Mouse (Mus musculus): ENCODE data around the gene Ap5b1.

Gene Ap5b1

GRCm38 (mm10) chr19:5612762-5613411, 45.1 kb downstream of the Ap5b1 start:
- no peak for DNase-seq

DNA sequence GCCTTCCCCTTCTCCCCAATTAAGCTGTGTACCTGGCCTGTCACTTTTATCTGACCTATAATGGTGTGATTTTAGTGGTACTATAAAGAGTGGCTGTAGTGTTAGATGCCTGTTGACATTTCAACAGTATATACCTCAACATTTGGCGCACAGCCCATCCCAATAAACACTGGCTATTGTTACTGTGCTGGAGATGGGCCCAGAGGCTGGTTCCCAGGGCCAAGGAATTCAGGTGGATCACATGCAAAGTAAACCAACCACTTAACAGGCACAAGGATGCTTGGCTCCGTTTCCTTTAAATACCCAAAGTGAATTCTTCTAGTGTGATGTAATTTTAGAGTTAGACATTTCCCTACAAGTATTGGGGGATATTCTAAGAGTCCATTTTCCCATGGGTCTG, 47.1 kb downstream of the Ap5b1 start:
- no peak for DNase-seq

DNA sequence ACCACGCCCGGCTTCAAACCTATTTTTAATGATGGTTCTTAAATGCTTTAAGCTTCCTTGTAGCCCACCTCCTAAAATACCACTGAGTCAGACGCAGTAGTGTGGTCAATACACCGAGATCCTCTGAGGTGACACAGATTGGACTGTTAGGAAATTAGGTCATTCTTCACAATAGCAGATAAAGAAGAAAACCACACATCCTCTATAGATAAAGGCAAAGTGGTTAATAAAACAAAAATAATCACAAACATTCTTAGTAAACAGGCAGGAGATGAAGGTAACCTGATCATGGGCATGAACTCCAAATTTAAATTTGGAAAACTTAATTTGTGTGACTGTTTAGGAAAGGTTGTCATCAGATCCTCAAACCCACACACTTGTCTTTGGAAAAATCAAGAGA, 52.2 kb downstream of the Ap5b1 start:
- no peak for DNase-seq

Data from B cell, adult 2 months (primary cell).